Mouse (Mus musculus) CD4-positive, CD25-positive, alpha-beta regulatory T cell, adult 2 months (primary cell): ENCODE measurements around the gene Tmem230.
"Not testable (repeated sequence)": the region's sequence is repeated elsewhere in the genome, so short reads cannot be mapped to it uniquely, and the experiment has no call there.

ENCODE experiments used
- DNase-seq: peaks from one replicate; pipeline ENCODE4 v3.0.0-alpha.2; 2012; ENCODE audit warnings: low read depth, low spot score

The Tmem230 gene

GRCm38 (mm10) chr2:132272694-132273389 is 25.2 kb upstream of the Tmem230 start:
- no peak for DNase-seq

GRCm38 (mm10) chr2:132270331-132270951 is 22.8 kb upstream of the Tmem230 start:
- DNase-seq = no peak

- peak; percentile 36 for DNase-seq
These were observed 21.6 kb upstream of the Tmem230 start for GRCm38 (mm10) chr2:132269217-132269616.

GRCm38 (mm10) chr2:132266086-132266485 is 18.5 kb upstream of the Tmem230 start:
- no peak for DNase-seq

GRCm38 (mm10) chr2:132265196-132265595 is 17.6 kb upstream of the Tmem230 start:
- DNase-seq = peak; percentile 13

- no peak for DNase-seq
These were observed 16.7 kb upstream of the Tmem230 start for GRCm38 (mm10) chr2:132264266-132264710.

GRCm38 (mm10) chr2:132263421-132264265 is 16.0 kb upstream of the Tmem230 start:
- peak; percentile 78 for DNase-seq

GRCm38 (mm10) chr2:132262879-132263398 is 15.3 kb upstream of the Tmem230 start, which contains the start of gene Cds2:
Cds2 (plus strand) TSS chr2:132263148.
- peak; percentile 99 for DNase-seq

GRCm38 (mm10) chr2:132262175-132262574 is 14.6 kb upstream of the Tmem230 start:
- DNase-seq = no peak

- no peak for DNase-seq
These were observed 13.0 kb upstream of the Tmem230 start for GRCm38 (mm10) chr2:132260601-132261000.

GRCm38 (mm10) chr2:132257350-132258068 is 9.9 kb upstream of the Tmem230 start:
- no peak for DNase-seq

- no peak for DNase-seq
These were observed 6.0 kb upstream of the Tmem230 start for GRCm38 (mm10) chr2:132253603-132254002.

GRCm38 (mm10) chr2:132252542-132253528 is 5.2 kb upstream of the Tmem230 start, which contains the start of gene Pcna:
Pcna (minus strand) TSS chr2:132253314.
- peak; percentile 99 for DNase-seq

GRCm38 (mm10) chr2:132251911-132252310 is 4.3 kb upstream of the Tmem230 start:
- no peak for DNase-seq

GRCm38 (mm10) chr2:132243370-132243769 is 4.2 kb downstream of the Tmem230 start:
- DNase-seq = no peak

- DNase-seq = peak; percentile 59
These were observed 7.2 kb downstream of the Tmem230 start for GRCm38 (mm10) chr2:132240457-132240856.

- not testable (repeated sequence) for DNase-seq
These were observed 8.2 kb downstream of the Tmem230 start for GRCm38 (mm10) chr2:132239434-132239833.

GRCm38 (mm10) chr2:132235975-132236374 is 11.6 kb downstream of the Tmem230 start:
- no peak for DNase-seq

- no peak for DNase-seq
These were observed 12.3 kb downstream of the Tmem230 start for GRCm38 (mm10) chr2:132235291-132235690.
